Mouse (Mus musculus): ENCODE measurements around the gene March7.
A peak's percentile ranks its signal among the peaks of the same experiment; 100 is the strongest.

Gene March7

GRCm38 (mm10) chr2:60209703-60210651, at the start of gene March7, which contains the start of gene Baz2b:
Gene March7, plus strand, starts transcription at chr2:60209887.
Gene Baz2b, minus strand, starts transcription at chr2:60209839.
- peak; percentile 88 to 89 for DNase-seq (ENCODE audit: low spot score in 2 of 2)

GRCm38 (mm10) chr2:60163744-60164143, 45.9 kb upstream of the March7 start:
- DNase-seq (ENCODE audit: low spot score in 2 of 2) = no peak

- DNase-seq (ENCODE audit: low spot score in 2 of 2) = no peak
Measured at GRCm38 (mm10) chr2:60165679-60166078, 44.0 kb upstream of the March7 start.

GRCm38 (mm10) chr2:60166878-60167277, 42.8 kb upstream of the March7 start:
- DNase-seq (ENCODE audit: low spot score in 2 of 2) = peak; percentile 29 to 45

- DNase-seq (ENCODE audit: low spot score in 2 of 2) = peak; percentile 63 to 65
Measured at GRCm38 (mm10) chr2:60171786-60172530, 37.7 kb upstream of the March7 start.

- DNase-seq (ENCODE audit: low spot score in 2 of 2) = peak; percentile 76 to 79
Measured at GRCm38 (mm10) chr2:60172531-60172914, 37.2 kb upstream of the March7 start.

- DNase-seq (ENCODE audit: low spot score in 2 of 2) = peak in 1 of 2 experiments; percentile 18
Measured at GRCm38 (mm10) chr2:60173190-60173589, 36.5 kb upstream of the March7 start.

- DNase-seq (ENCODE audit: low spot score in 2 of 2) = no peak
Measured at GRCm38 (mm10) chr2:60173595-60173994, 36.1 kb upstream of the March7 start.

- DNase-seq (ENCODE audit: low spot score in 2 of 2) = no peak
Measured at GRCm38 (mm10) chr2:60175078-60175477, 34.6 kb upstream of the March7 start.

GRCm38 (mm10) chr2:60176087-60176486, 33.6 kb upstream of the March7 start:
- DNase-seq (ENCODE audit: low spot score in 2 of 2) = peak; percentile 45 to 46

- DNase-seq (ENCODE audit: low spot score in 2 of 2) = no peak
Measured at GRCm38 (mm10) chr2:60177490-60177889, 32.2 kb upstream of the March7 start.

- DNase-seq (ENCODE audit: low spot score in 2 of 2) = no peak
Measured at GRCm38 (mm10) chr2:60181696-60182095, 28.0 kb upstream of the March7 start.

GRCm38 (mm10) chr2:60196841-60197240, 12.8 kb upstream of the March7 start:
- no peak for DNase-seq (ENCODE audit: low spot score in 2 of 2)

- DNase-seq (ENCODE audit: low spot score in 2 of 2) = no peak
Measured at GRCm38 (mm10) chr2:60200051-60200562, 9.6 kb upstream of the March7 start.

- DNase-seq (ENCODE audit: low spot score in 2 of 2) = peak; percentile 22 to 47
Measured at GRCm38 (mm10) chr2:60200667-60201066, 9.0 kb upstream of the March7 start.

GRCm38 (mm10) chr2:60202900-60203530, 6.7 kb upstream of the March7 start:
- DNase-seq (ENCODE audit: low spot score in 2 of 2) = no peak

GRCm38 (mm10) chr2:60203733-60204132, 6.0 kb upstream of the March7 start:
- no peak for DNase-seq (ENCODE audit: low spot score in 2 of 2)

- DNase-seq (ENCODE audit: low spot score in 2 of 2) = peak; percentile 25 to 32
Measured at GRCm38 (mm10) chr2:60204162-60204561, 5.5 kb upstream of the March7 start.

- no peak for DNase-seq (ENCODE audit: low spot score in 2 of 2)
Measured at GRCm38 (mm10) chr2:60205795-60206194, 3.9 kb upstream of the March7 start.

- DNase-seq (ENCODE audit: low spot score in 2 of 2) = peak in 1 of 2 experiments; percentile 50
Measured at GRCm38 (mm10) chr2:60209122-60209611, 520 bp upstream of the March7 start.

GRCm38 (mm10) chr2:60210821-60211220, 1.1 kb downstream of the March7 start:
- DNase-seq (ENCODE audit: low spot score in 2 of 2) = no peak

- DNase-seq (ENCODE audit: low spot score in 2 of 2) = no peak
Measured at GRCm38 (mm10) chr2:60212488-60212887, 2.8 kb downstream of the March7 start.
